Mouse (Mus musculus): Measurements from ENCODE around the gene Zhx3.

The Zhx3 gene

DNA sequence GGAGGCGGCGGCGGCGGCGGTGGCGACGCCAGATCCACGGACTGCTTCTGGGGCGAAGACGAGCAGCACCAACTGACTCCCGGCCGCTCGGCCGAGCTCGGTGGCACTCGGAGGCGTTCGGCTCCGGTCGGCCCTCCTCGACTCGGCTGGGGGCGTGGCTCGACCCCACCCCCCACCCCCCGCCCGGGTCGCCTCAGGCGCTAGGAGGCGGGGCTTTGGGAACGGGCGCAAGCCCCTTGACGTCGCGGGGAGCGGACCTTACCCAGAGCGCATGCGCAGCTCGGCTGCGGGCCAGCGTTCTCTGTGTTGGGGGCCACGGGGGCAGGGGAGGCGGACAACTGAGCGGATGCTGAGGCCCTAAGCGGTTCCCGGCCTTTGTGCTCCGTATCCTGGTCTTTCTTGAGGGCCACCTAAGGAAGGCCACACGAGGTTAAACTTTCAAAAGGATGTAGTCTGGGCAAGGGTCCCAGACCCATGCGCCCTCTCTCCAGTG, at the start of gene Zhx3:
Zhx3 (minus strand) TSS at position 109 of the 493 bp plus-strand sequence.
- peak; percentile 94 to 97 for DNase-seq

DNA sequence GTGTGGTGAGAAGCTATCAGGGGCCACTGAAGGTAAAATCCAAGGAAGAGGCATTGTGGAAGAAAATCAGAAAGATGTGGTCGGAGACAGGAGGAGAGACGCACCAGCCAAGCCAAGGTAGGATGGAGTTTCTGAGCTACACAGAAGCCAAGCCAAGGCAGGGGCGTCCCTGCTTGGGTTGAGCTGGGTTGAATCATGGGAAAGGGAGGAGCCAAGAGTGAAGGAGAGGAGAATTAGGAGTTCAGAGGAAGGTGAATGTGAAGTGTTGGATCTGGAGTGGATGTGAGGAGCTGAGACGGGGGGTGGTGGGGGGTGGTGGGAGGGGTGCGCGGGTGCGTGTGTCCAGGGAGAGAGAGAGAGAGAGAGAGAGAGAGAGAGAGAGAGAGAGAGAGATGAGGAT, 48.5 kb upstream of the Zhx3 start:
- DNase-seq = no peak

DNA sequence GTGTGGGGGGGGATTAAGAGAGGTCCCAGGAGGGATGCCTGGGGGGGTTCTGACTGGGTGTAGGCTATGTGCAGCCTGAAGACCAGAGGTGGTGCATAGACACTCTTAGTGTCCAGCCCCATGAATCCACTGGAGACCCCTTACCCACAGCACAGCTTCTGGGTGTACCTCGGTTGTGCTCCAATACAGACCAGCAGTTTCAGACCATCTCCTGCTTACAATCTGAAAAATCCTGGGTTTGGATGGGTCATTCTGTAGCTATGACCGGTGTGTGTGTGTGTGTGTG, 46.1 kb upstream of the Zhx3 start:
- DNase-seq = no peak

DNA sequence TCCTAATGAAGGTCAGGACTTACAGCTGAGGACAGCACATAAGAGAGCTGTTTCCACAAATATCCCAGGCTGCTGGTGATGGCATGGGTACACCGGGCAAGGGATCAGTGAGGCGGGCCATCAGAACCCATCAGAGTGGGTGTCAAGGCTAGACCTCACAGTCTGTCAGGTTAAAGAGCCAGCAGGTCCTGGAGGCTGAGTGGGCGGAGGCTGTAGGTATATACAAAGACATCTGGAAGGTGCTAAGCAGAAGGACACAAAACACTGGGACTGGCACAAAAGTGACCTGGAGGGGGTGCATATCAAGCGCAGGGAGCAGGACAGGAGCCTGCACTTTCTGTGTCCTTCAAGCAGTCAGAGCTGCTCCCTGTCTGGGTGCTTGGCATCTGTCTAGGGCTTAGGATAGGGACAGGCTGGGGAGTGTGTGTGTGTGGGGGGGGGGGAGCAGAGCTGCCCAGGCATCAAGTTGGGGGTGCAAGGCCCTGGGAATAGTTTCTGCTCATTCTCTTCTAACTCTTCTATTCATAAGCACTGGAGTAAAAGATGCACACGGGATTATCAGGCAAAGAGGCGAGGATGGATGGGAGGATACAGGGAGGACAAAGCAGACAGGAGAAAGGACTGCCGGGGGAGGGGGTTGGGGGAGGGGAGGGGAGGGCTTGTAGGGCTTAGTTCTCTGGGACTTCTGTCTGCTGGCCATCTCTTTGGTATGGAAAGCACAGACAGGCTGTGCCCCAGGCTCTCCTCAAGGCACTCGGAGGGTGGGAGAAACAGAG, 45.5 kb upstream of the Zhx3 start:
- DNase-seq = no peak

DNA sequence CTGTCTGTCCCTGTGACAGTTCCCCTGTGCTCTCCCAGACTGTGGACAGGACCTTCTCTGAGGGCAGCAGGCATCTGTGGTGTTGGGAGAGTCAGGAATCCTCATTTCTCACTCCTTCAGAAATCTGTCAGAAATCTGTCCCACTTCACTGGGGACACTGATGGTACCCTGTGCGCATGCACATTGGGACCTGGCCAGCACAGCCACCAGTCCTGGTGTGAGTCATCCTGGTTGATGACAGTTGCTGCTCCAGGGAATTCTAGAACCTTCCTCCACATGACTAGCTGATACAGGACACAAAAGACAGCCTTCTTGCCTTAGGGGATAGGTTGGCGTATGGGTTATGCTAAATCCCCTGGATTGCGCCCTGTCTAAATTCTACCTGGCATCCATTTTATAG, 44.5 kb upstream of the Zhx3 start:
- no peak for DNase-seq

DNA sequence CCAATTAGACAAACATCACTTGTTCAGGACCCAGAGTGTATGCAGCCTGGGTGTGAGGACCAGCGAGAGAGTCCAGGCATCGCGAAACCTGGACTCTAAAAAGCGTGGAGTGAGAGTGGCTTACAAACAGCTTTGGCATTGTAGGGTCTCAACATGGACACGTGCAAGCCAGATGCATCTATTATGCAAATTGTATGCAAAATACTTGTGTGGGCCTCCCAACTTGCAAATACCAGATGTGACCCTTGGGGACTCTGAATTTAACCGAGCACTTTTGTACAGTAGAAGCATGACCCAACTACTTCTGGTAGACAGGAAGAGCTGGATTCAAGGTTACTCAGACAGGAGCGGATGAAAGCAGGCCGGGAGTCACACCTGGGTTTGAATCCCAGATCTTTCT, 43.9 kb upstream of the Zhx3 start:
- no peak for DNase-seq

DNA sequence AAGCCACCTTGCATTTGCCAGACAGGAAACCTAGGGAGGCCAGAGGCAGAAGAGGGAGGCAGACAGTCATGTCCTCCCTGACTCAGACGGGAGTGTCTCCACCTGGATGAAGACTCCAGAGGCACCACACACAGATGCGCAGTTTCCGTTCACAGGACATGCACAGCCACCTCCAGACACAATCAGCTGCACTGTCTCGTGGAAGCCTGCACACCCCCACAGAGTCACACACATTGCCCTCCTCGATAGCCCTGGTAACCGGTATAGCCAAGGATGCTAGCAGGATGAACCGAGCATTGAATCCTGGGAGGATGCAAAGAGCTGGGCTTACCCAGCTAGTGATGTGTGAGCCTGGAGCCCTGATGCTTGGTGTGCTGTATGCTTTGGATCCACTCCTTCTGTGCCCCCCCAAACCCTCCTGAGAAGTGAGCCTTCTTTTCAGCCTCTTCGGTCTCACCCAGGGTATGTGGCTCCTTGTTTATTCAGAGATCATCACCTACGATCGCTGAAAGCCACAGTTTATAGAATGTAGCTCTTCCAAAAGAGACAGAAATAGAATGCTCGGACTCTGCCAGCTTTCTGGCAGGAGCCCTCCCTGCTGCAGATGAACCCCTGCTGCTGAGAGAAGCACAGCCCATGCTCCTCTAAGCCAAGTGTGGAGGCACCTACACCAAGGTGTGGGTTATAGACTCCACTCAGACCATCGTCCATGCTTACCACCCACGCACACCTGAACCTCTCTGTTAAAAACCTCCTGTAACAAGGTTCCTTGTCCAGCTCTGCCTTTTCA, 43.2 kb upstream of the Zhx3 start:
- no peak for DNase-seq

DNA sequence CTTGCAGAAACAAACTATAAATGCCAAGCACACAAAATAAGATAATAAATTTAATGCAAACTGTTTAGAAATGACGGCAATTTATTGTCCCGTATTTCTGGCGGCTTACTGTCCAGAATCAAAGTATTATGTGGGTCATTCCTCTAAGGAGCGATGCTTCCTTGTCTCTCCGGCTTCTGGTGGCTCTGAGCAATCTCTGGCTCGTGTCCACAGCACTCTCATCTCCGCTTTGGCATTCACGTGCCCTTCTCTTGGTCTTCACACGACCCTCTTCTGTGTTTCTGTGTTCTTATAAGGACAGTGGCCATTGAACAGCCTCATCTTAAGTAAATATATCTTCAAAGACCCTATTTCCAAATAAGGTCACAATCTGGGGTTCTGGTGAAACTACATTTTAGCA, 41.9 kb upstream of the Zhx3 start:
- no peak for DNase-seq

DNA sequence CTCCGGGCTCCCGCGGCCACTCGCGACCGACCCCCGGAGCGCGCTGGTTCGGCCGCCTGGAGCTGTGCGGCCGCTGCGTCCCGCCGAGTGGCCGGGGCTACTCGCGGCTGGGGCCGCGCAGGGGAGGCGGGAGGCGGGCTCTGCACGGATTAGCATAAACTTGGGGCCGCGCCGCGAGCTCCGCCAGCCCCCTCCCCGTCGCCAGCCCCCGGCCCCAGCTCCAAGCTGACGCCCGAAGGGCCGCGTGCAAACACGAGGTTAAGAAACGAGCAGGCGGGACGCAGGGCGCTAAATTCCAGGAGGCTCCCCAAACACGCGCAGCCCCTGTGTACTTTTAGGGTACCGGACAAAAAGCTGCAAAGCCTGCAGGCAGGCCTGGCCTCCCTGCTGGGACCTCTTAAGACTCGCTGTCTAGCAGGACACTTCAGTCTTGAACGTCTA, 39.5 kb upstream of the Zhx3 start, which contains the start of gene Emilin3:
Emilin3 (minus strand) TSS at position 98 of the 441 bp plus-strand sequence.
- no peak for DNase-seq

DNA sequence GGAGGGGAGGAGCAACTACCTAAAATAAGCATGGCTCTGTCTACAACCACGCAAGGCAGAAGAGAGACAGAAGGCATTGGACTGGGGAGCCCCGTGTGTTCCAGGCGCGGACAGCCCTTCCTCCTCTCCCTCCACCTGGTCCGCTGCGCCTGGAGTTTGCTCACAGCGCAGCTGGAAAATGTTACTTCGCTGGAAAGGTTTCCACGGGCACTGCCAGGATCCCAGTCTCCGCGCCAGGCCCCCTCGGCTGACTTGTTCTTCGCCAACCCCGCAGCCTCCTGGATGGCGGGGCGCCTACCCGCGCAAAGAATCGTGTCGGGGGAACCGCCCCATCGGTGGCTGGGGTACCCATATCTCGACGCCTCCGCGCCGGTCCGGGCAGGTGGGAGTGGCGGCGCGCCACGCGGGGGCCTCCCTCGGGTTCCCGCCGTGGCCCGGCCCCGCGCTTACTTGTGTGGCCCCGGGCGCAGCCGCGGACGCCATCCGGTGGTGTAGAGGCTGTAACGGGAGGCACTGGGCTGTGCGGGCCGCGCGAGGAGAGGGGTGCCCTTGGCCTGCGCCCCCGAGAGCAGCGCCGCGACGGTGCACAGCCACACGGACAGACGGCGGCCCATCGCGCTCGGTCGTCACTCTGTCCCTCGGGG, 38.9 kb upstream of the Zhx3 start:
- no peak for DNase-seq

DNA sequence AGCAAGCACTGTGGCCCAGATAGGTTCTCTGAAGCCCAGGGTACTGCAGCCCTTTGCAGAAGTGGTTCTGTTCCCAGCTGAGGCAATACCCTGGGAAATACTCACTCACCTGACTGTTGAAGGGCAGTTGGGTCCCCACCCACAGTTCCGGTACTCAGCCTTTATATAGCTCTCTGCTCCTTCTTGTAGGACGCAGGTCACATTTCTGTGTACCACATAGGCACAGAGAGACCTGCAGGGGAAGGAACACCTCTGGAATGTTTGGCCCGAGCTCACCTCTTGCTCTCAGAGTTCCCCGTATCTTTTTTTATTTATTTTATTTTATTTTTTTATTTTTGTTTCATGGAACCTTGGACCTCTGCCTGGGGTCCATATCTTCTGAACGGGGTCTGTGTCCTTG, 37.8 kb upstream of the Zhx3 start:
- no peak for DNase-seq

DNA sequence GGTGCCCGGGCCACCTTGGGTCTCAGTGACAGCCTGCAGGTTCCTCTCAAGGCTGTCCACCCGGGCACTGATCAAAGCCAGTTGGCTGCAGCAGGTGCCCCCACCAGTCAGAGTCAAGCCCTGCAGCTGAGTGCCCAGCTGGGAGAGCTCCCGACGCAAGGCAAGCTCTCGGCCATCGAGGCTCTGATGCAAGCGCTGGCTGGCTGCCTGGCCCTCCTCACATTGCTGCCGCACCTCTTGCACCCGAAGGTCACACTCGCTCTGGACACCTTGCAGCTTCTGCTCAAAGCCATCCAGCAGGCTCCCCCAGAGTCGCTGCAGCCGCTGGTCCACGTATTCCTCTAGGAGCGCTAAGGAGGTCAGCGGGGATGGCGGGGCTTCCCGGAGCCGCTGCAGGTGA, 35.8 kb upstream of the Zhx3 start:
- DNase-seq = no peak

DNA sequence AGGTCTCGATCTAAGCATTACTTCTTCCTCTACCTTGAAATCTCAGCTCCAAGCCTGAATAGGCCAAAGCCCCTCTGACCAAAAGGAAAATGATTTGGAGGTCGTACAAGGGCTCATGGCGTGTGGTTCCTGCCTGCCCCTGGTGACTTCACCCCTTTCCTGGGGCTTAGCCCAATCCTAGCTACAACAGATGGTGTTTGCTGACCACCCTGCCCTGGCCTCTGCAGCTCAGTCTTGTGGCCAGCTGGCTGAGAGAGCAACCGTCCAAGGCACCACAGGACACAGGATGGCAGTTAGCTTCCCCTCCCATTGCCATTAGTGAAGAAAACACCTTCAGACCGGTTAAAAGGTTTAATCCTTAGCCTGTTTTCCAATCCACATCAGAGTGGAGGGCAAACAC, 33.3 kb upstream of the Zhx3 start:
- DNase-seq = no peak

DNA sequence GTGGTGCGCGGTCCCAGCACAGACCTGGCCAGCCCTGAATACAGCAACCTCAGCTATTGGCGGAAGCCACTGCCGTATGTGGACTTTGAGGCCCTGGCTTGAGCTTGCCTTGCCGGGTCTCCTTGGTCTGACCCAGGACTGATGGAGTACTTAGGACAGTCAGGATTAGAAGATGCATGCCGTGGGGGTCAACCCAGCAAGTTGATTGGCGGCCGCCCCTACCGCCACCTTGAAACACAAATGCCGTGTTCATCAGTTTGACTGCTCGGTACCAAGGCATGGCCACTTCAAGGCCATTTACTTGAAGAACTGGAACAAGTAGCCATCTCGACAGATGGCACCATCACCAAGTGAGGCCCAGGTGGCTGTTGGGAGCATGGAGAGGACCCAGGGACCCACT, 32.5 kb upstream of the Zhx3 start:
- DNase-seq = no peak

DNA sequence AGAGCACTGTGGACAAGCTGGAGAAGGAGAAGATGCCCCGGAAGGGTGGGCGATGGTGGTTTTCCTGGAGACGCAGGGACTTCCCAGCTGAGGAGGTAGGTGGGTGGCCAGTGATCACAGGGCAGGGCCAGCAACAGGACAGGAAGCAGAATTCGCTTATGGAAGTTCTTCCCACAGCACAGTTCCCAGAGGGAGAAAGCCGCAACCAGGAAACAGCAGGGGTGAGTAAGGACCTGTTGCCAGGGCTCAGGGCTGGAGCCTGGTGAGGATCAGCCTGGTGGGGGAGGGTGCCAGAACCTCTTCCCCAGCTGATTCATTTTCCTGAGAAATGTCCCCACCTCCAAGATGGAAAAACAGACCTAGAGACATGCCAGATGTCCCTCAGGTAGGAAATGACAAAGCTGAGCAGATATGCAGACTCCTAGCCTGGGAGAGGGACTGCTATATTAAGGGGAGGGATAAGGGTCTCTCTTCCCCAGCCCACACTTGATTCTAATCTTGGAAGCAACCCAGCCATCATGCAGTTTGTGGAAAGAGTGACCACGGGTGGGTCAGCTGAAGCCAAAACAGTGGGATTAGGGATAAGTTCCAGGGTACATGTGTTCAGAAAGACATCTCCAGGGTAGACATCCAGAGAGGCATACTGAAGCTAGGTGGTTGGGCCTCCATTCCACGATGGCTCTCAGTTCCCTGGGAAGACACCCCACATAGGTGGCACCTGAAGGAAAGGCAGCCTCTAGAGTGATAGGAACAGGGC, 29.0 kb upstream of the Zhx3 start:
- DNase-seq = no peak

DNA sequence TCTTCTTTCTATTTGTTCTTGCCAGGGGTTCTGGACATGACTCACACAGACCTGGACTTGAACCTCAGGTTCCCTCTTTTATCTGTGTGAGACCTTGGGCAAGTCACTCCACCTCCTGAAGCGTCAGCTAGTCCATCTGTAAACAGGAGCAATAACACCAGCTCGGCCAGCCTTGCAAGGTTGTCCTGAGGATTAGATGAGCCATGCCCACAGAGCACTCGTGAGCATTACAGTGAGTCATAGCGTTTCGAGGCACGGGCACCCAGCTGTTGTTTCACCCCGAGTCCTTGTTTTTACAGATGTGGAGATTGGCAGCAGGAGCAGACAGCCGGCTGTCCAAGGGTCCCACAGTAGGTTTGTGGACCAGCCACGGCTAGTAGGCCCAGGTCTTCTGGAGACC, 18.9 kb upstream of the Zhx3 start:
- DNase-seq = no peak

DNA sequence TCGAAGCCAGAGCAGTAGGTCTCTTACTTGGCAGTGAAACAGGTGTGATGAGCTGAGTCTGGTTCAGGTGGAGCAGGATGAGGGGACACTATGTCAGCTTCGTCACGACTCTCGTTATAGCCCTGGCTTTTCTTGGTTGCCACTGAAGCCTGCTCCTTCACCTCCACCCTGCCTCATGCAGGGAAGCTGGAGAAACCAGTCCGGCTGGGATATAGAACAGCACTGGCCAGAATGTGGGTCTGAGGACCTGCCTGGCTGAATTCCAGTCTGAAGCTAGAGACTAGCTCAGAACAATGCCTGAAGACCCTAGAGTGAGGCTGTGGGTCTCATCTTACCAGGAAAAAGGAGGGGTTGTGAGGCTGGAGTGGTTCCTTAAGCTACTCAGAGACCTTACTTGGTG, 18.2 kb upstream of the Zhx3 start:
- DNase-seq = no peak

DNA sequence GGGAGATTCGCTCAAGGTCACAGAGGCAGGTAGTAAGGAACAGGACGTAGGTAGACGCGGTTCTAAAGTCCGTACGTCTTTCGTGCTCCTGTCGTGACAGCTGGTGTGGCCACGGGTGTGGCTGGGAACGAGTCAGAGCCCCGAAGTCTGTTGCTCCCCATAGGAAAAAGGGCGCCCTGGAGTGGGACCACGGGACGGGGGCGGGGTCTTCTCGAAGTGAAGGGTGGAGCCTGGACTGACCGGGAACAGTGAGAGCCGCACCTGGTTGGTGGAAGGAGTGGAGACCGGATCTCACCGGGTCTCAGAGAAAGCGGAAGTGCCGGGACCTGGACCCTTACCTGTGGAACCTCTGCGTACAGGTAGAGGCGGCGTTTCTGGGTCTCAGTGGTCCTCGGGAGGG, 15.1 kb upstream of the Zhx3 start:
- DNase-seq = peak; percentile 86 to 95

DNA sequence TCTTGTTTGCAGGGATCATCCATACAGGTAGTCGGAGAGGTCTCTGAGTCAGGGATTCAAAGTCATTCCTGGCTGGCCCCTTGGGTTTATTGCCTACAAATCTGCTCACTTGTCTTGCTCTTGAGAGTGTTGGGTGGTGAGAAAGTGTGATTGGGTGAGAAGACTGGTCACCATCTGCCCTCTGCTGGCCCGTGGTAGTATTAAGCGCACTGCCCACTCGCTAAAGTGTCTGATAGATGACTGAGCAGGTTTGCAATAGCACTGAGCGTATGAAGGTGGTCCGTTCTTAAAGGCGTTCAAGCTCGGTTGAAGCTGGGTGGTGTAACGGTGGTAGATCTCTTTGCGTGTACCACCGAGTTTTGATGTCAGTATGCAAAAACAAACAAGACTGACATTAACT, 14.5 kb upstream of the Zhx3 start:
- peak; percentile 88 to 92 for DNase-seq

DNA sequence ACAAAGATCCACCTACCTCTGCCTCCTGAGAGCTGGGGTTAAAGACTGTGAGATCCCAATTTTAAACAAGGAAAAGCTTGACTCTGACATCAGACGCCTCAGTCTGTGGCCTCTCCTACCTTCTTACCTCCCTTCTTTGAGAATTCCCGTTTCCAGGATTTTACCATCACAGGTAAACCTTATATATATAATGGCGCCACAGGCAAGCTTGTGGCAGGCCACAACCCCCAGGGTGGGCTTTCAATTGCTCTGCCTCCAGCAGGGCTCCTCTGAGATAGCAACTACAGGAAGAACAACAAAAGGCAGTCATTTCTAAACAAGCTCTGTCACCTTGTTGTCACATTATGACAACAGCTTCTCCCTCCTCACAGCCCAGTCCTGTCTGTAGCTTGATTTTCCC, 13.4 kb upstream of the Zhx3 start:
- no peak for DNase-seq

DNA sequence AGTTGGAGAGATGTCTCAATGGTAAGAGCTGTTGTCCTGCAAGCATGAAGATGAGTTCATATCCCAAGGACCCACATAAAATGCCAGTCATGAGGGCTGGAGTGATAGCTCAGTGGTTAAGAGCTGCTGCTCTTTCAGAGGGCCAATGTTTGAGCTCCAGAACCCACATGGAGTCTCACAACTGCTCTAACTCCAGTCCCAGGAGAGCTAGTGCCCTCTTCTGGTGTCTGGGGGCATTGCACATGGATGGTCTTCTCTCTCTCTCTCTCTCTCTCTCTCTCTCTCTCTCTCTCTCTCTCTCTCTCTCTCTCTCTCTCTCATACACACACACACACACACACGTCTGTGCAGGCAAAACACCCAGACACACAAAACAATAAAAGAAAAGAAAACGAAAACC, 12.0 kb upstream of the Zhx3 start:
- DNase-seq = peak; percentile 73 to 80

DNA sequence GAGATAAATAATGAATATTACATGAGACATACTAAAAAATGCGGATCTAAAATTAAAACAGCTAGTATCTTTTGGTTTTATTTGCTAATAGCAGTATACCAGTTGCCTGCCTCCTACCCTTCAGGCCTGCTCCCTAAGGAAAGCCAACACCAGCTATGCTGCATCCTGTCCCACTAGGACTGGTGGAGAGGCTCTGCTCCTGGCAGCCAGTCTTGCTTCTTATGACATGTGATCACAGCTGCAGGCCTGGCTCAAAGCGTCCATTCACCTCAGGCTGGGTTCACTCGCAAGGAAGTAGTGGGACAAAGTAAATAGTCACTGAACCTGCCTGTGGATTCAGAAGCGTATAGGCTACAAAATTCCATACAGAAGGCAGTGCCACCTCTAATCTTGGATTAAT, 11.1 kb upstream of the Zhx3 start:
- peak; percentile 61 to 88 for DNase-seq

DNA sequence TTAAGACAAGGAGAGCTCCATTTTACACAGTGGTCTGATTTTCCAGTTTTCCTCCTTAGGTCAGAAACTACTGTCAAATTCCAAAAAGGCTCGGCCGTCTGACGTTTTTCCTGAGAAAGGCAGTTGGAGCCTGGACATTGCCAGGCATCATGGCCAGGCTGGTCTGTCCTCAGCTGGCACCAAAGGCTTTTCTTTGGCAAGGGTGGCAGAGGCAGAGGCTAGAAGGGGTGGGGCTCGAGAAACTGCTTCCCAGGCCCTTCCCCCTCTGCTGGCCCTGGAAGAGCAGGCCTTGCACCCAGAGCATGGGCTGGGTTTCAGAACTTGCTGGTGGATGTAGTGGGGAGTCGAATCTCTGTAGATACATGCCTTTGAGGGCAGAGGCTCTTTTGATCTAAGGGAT, 9.6 kb upstream of the Zhx3 start:
- no peak for DNase-seq

Measured in kidney, postnatal 25 days (tissue).